Mouse (Mus musculus) kidney, adult 8-10 months (tissue): Measurements from ENCODE around the gene Ptprm.
A peak's percentile ranks its signal among the peaks of the same experiment; 100 is the strongest.

Experiments used
- DNase-seq, 2 experiments: peaks; one replicate each; pipeline ENCODE4 v3.0.0; 2022

Ptprm gene

DNA sequence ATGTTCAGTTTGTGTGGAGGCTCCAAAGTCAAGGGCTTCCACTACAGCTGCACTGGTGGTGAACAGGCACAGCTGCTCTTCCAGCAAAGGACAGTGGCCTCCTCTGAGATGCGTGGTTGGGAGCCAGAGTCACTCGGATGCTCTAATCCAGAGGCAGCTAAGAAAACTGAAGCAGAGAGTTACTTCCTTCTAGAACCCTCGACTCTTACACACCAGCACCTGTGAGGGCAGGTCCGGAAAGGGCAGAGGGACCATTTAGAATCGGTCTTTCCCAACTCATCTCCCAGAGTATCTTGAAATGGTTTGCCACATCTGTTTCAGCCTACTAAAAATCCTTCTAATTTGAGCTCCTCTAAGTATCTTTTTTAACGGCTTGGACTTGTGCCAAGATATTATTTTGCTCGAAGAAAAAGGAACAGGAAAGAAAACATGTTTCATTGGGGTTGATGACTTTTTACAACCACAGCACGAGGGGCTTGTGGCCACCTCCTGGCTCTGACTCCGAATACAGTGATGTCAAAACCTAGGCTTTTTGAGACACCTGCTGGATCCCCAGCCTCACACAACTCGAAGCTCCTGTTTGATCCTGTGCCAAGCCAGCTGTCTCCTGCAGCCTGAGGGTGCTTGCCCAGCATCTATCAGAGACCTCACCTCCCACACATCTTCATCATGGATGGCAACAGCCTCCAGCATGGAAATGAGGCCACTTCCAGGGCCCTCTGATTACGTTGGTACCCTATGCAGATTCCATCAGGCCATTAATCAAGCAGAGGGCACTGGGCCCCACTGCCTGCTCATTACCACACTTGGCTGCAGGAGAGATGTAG is 652.7 kb downstream of the Ptprm start:
- DNase-seq, result no peak

DNA sequence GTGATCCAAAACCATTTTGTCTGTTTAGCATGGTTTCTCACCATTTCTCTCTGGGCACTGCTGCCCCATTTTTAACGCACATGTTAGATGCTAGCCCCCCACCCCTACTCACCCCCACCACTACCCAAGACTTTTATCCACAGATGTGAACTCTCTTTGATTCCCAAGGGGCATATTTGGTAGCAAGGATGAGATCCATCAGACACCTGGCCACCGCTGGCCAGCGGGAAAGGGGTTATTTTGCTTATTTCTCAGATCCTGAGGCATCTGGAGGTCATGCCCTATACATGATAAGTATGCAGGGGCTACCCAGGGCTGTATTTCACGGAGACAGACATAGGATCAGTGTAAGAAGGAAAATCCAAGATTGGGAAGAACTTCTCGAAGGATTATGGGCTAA is 654.4 kb downstream of the Ptprm start:
- no peak for DNase-seq

DNA sequence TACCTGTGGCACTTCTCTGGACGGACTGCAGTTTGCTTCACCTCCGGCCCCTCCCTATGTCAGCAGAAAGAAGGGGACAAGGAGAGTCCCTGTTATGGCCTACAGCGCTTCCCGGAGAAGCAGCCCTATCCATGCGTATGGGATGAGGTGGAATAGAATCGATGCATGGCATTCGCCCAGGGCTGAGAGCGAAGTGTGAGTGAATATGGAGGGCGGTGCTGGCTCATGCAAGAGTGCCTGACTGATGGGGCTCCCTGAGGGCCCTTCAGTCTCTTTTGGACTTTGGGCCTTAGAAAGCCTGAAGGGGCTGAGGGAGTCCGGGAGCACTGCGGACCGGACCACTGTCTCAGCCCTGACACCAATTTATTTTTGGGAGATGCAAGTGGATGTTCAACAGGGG is 656.6 kb downstream of the Ptprm start:
- DNase-seq, result no peak

DNA sequence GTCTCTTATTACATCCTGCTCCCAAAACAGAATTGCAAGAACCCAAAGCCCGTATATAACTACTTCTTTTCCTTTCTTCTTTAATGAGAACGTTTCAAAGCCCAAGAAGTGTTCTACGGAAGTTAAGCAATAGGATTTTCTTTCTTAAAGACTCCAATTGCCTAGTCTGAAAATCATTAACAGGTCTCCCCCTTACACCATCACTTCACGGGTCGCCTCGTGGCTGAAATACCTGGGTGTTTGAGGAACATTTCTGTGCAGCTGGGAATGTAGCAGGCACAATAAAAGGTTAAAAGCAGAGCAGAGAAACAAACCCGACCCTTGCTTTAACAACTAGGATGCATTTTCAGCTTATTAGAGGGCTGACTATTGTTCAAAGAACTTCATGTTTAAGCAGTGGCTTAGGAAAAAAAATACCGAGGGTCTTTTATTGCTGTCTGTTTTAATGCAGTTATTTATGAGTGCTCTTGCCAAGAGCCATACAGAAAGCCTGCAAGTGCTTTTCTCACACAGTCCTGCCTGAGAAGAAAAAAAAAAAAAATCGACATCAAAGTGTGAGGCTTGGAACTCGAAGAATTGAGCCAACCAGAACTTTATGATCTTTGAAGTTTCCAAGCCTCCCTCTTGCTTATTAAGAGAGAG is 657.6 kb downstream of the Ptprm start:
- DNase-seq, result no peak

DNA sequence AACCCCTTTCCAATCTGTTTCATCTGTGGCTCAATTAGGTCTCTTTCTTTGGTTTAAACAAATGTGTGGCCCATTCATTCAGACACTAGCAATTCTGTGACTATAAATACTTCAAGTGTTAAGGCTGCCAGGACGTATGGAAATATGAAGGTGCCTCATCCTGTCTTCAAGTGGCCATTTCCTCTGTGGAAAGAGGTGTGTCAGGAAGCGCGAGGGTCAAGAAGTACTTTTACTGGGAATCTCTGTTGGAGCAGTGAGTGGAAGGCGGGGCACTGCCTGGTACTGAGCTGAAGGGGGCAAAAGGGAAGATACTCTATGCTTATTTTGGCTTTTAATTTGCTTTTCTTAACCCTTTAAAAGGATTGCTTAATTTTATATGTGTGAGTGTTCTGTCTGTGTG is 659.9 kb downstream of the Ptprm start:
- no peak for DNase-seq

DNA sequence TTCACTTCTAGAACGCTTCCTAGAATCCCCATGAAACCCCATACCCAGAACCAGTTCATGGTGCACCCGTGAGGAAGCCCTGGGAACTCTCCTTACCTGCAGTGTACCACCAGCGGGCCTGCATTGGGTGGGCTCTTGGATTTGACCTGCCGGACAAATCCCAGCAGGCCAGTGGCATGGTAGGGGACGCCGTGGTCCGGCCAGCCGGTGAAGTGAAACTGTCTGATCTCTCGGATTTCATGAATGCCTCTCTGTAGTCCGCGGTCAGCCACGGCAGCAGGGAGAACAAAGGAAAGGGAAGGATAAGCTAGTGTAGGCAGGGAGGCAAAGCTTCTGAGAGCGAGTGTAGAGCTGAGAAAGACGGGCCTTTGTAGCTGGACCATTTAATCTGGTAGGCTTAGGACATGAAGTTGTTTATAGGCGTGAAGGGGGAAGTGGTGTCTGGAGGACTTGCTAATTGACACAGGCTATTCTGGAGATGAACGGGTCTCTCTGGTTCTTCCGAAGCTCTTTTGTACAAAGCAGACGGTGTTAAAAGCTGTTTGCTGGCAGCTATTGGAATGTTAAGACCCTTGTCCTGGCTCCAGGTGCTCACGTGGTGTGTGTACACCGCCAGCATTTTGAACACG is 660.5 kb downstream of the Ptprm start:
- DNase-seq, result no peak

DNA sequence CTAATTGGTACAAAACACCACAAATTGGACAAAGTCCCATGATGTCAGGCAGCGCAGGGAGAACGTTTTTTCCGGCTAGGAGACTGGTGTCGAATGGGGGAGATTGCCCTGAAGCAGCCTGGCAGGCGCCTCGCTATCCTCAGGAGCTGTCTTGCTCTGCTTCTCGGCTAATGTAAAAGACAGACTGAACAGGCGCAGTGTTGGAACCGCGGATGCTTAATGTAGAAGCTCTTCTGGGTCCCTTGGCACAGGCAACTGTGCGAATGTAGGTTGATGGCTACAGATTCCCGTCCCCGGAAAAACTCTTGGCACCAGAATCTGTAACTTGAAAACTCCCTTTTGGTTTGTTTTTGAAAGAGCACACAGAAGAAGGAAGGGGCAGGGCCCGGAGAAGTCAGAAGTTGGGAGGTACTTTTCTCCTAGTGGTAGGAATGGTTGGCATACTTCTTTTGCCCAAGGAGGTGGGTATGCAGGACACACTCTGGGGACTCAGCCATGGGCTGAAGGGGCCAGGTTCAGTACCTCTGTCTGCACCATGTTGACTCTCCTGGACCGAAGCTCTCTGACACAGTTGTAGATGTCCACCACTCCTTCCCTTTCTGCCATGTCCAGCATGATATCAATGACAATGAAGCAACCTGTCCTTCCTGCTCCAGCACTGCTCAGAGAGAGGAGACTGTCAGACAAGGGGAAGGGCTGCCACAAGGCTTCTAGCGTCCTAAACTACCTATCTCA is 661.1 kb downstream of the Ptprm start:
- DNase-seq, result no peak

DNA sequence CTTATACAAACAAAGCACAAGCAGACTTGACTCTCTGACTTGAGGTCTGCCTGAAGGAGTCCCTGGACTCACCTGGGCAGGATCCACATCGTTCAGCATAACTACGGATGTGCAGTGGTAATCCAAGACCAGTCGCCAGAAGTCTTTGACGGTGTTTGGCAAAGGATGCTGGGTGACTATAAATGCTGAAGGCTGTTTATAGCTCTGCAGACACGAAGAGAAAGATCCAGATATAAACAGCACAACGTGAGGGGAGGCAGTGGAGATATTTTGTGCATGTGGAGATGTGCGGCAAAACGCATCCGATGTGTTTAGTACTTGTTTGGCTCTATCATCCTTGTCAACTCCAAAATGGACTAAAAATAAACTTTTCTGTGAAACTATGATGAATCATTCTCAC is 666.1 kb downstream of the Ptprm start:
- DNase-seq, result no peak

DNA sequence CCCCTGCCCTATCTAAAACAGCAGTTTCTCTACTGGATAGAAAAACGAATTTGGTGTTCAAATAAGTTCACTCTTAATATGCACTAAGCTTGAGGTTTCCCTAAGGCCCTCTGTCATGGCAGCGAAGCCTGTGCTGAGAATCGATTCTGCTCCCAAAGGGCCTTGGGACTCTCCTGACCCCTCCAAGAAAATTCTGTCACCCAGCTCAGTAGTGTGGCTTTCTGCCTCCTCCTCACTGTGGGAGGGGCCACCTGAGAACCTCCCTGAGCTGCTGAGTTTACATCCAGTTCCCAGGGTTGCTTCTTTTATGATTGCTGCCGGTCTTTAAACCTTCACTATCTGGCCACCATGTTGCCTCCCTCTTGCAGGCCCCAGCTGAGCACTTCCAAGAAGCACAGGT is 666.7 kb downstream of the Ptprm start:
- no peak for DNase-seq

DNA sequence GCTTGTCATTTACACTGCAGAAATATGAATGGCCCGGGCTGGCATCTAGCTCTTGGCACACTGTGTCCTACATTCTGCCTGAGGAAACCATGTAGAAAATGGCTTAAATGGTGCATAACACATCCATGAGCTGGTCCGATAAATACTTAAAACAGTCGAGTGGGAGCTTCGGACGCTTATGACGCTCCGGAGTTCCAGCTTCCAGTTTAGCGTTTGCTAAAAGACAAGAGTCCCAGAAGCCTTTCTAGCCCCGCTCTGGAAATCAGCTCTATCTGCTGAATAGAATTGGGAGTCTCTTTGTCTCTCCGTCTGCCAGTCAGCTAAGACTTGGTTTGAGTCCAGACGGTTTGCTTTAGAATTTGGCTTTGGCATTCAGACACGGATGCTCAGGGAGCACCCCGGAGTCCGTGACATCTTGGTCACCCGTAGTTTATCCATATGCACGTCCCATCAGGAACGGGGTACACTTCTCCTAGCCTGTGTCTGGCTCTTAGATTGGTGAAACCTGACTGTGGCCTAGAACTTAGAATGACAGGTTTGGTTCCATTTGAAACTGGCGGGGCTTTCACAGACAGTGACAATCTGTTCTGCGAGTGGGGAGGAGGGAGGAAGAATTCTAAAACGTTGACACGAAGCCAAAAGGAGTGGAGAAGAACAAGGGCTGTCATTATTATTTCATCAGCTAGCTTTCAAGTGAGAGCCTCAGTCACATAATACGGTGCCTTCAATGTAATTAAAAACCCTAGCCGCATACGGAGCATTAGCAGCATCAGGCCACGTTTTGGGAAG is 667.4 kb downstream of the Ptprm start:
- no peak for DNase-seq

DNA sequence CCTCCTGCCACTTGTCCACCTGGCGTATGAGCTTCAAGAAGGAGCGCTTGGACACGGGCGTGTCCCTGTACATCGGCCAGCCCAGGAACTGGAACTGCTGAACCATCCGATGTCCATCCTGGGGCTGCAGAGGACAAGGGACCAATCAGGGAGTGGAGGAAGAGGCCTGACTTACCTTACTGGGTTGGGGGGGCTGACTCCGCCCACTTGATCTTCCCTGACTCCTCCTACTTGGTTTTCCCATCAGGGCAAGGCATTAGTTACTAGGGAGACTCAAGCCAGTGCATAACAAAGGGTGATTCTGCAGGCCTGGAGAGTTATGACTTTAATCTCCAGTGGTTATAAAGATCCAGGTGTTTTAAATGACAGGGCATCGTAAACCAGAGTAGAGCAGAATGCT is 670.8 kb downstream of the Ptprm start:
- DNase-seq, result no peak

DNA sequence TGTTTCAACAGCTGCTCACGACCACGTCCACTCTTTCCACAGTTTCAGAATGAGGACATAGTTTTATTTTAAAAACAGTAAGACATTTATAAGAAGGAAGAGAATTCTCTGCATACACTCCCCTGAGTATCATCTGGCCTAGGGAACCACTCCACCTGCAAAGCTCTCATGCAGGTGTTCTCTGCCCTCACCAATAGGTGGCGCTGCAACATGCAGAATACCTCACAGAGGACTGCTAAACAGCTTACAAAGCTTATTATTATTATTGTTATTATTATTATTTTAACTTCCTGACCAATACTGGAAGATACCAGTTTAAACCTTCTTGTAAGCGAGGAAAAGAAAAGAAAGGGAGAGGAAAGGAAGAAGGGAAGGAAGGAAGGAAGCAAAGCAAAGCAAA is 673.6 kb downstream of the Ptprm start:
- peak in 1 of 2 experiments; percentile 42 for DNase-seq

DNA sequence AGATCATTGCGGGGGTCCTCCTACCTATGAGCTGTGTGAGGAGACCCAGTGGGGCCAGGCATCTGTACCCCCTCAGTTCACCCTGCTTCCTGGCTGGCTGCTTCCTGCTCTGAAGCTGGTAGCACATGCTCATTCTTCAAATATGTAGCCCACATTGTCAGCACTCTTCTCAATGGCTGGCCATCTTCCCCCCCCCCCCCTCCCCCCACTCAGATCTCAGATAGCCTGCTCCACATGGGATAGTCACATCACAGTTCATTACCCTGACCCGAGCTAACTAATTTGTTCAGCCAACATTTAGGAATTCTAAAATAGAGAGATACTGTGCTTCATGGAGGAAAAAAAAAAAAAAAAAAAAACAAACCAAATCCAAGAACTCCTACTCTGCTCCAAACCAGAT is 679.6 kb downstream of the Ptprm start:
- DNase-seq, result no peak

DNA sequence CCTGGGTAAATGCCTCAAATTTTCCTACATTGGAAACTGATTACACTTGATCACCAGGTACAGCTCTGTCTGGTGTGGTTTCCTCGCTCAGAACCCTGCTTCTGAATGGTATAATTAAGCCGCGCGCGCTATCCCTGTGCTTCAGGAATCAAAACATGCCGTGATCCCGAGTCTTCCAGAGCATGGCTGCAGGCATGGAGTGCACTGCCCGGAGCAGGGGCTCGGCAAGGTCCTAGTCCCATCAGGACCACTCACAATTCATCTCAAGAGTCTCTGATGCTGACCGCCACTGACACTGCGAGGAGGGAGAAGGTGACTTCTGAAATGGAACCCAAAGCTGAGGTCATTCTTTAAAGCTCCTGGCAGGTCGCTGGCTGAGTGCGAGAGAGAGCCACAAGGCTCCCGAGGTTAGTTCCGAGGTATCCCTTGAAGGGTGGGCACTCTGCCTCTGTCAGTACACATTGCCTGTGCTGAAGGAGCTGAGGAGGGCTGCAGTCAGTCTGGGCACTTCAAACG is 682.5 kb downstream of the Ptprm start:
- DNase-seq, result no peak

DNA sequence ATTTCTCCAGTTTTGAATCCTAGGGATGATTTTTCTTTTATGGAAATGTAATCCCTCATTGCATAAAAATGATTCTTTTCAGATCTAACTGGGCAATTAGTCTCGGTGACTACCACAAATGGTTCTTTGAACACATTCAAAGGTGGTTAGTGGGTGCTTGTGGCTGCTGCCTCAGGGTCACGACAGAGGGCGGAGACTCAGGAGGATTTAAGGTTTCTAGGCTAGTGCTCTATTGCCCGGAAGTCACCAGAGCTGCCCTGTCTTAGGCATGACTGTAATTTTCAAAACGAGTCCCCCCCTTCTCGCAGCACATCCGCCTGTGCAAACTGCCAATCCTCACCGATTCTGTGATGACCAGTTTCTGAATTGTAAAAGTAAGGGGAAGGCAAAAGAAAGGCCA is 683.0 kb downstream of the Ptprm start:
- DNase-seq, result no peak

DNA sequence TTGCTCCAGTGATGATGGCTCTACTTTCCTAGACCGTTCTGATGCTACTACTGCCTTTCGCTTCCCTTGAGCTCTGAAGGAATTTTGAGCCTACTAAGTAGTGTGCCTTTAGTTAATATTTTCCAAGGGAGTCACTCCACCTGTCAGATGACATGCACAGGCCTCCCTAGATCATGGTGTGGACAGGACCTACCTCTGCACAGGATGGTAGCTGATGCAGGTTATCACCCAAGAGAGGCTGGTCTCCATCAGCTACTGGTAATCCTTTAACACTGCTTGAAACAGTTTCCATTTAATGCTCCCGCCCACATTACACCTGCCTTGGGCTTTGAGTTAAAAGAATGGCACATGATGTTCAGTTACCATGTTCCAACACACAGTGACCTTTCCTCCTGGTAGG is 688.5 kb downstream of the Ptprm start:
- DNase-seq, result no peak

DNA sequence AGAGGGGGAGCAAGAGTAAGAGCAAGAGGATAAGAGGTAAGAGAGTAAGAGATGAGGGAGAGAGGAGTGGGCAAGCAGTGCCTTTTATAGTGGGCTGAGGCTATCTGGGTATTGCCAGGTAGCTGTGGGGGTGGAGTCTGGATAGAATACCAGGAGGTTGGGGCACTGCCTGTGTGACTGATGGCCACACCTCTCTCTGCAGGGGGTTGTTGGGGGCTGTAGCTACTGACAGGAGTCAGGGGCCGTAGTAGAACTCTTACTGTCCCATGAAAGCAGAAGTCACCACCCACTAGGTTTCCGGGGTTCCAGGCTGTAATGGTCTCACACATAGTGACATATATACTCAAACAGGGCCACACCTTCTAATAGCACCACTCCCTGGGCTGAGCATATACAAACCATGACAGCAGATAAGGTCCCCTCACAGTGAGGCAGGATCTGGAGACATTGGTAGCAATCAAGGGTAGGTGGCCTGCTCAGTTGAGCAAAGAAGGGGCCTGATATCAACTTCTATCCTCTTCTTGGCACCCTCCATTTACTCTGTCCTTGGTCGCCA is 689.0 kb downstream of the Ptprm start:
- no peak for DNase-seq

DNA sequence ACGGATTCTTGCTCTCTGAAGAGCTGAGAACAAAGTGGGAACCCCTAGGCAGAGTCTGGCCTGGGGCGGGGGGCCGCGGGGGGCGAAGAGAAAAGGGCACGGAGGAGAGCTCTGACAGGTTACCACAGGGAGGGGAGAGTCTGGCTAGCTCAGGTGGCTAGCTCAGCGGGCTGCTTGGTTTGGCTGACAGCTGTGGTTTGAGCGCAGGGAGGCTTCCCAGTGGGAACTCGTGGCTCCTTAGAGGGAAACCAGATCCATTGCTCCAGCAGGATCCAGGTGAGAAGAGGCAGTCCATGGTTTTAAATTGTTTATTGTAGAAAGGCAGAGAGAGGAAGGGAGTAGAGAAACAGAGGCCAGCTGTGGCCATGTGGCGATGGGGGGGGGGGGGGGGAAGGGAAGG is 689.5 kb downstream of the Ptprm start:
- no peak for DNase-seq

DNA sequence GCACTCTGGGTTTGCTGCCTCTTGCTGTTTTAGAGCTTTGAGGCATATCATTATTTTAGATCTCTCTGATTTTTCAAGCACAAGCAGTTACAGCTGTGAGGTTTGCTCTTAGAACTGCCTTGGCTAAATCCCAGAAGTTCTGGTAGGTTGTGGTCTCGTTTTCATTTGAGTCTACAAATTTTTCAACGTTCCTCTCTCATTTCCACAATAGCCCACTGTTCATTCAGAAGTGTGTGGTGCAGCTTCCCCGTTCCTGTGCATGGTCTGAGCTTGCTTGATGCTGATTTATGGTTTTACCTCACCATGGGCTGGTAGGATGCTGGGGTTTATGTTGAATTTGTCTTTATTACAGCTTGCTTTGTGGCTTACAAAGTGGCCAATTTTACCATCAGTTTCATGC is 695.0 kb downstream of the Ptprm start:
- no peak for DNase-seq

DNA sequence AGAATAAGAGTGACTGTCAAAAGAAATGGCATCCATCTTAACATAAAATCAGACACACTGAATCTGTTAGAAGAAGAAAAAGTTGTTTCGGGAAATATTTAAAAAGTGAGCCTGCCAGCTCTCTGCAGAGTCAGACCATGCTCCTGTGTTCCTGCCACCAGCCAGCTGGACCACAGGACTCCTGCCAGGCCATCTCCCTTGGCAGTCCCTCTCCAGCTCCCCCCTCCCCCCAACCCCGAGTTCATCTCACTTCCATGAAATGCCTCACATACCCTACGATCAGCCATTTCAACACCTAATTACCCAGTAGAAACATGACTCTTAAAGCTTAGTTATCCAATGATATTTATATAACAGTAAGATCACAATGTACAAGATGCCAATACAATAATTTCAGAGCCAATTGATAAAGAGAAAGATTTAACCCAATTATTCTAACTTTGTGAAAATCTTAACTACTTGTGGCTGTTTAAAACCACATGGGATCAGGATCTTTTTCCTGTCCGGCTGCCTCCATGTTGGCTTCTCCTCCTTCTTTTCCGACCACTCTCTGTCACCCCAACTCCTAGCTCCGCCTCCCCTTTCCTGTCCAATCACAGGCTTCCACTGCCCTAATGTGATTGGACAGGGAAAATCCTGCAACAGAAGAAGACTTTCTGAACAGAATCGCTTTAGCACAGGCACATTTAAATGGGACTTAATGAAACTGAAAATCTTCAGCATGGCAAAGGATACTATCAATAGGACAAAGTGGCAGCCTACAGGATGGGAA is 716.1 kb downstream of the Ptprm start:
- DNase-seq, result no peak

DNA sequence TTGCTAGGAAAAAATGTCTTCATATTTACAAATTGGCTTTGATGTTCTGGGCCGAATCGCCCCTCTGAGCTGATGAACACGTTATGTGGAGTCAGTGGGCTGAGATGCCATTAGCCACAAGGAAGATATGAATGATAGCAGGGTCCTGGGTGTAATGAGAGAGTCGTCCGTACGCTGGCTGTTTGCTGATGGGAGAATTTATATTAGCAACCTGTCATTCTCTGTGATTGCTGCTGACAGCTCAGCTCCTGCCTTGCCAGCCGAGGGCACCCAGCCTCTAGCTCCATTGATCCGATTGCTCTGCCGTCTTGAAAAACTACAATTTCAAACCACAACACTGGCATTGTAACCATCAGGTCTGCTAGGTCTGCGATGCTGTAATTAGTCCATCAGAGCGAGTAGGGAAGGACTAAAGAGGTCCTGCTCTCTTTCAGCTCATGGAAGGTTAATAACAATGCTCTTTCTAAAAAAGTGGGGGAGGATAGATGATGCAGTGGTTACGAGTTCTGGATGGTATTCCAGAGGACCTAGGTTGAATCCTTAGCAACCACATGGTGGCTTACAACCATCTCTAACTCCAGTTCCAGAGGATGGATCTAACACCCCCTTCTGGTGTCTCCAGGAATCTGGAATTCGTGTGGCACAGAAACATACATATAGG is 734.1 kb downstream of the Ptprm start:
- no peak for DNase-seq
